Mouse (Mus musculus) layer of hippocampus, postnatal 10 days (tissue): Measurements from ENCODE around the gene Brd3os. TPM values are rescaled to one million over a fixed set of nuclear protein-coding genes. Genes with fewer than 3 reads are reported as not detected.
A peak's percentile ranks its signal among the peaks of the same experiment; 100 is the strongest.

Experiments
- DNase-seq, 2 experiments: peaks; one replicate each; pipeline ENCODE4 v3.0.0; 2021; ENCODE audit warnings: low spot score in 2 of 2
- long read RNA-seq: library from polyadenylated mRNA; stranded (forward); transcript quantifications from one replicate; pipeline ENCODE4 v2.0.0, GENCODE M21; 2023
- total RNA-seq, 2 experiments: library from RNA; stranded (reverse); gene quantifications; 2 replicates each; pipeline ENCODE4 v1.2.3; 2021

The Brd3os gene
- total RNA-seq: 10 to 100 TPM; 25.3 to 26.6 TPM
- long read RNA-seq, transcript Brd3os-202 (1 exons, 1,898 nt): major isoform, 48 of 58 reads
- long read RNA-seq, partial matches to known transcripts: 0 of 58 reads
- long read RNA-seq, other reads (novel, unspliced or antisense): 10 of 58 reads

GRCm38 (mm10) chr2:27441767-27442707 is at the start of gene Brd3os:
Gene Brd3os (plus strand): TSS chr2:27442324.
- DNase-seq: peak; percentile 92 to 95

- DNase-seq: no peak
Observed at GRCm38 (mm10) chr2:27394158-27394832, 47.8 kb upstream of the Brd3os start.

GRCm38 (mm10) chr2:27396656-27397440 is 45.3 kb upstream of the Brd3os start:
- peak; percentile 42 to 49 for DNase-seq

DNA sequence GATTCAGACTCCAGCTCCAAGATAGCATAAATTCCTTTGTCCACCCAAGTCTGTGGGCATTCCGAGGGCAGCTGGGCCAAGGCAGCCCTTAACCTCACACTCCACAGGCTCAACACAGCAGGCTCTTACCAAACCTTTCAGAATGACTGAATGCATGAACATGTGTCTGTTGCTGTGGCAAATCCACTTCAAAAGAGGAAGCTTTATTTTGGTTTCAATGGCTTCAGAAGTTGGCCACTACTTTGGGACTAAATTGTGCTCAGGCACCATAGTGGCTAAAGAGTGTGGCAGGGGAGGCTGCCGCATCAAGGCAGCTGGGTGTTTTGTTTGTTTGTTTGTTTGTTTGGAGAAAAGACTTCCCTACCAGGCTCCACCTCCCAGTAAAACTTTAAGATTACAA is 42.0 kb upstream of the Brd3os start:
- DNase-seq: no peak

- DNase-seq: no peak
Observed at GRCm38 (mm10) chr2:27401544-27401943, 40.6 kb upstream of the Brd3os start.

DNA sequence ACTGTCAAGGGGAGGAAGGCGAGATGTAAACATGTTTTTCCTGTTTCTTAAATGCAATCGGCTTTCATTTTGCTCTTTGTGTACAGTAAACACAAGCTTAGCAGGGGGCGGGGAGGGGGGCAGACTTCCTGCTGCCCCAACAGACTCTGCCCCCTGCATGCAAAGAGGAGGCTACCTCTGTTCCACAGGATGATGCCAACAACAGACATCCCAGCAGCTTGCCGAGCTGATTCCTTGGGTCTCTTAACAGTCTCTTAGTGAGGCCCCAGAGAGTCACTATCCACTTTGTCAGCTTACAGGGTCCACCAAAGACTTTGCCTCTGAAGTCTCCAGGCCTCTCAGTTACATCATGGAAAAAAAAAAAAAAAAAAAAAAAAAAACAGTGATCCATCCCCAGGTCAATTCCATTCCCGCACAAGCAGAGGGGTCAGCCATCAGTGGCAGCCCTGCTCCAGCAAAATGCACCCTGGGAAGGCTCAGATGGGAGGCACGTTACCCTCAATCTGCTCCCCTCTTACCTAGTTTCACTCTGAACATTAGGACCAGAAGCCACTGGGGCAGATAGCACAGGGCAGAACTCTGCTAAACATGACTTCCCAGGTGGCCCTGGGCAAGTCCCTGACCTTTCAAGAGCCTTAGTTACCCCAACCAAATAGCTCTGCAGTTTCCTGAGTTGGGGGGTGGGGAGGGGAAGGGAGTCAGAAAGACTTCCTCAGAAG is 37.6 kb upstream of the Brd3os start:
- DNase-seq: no peak

DNA sequence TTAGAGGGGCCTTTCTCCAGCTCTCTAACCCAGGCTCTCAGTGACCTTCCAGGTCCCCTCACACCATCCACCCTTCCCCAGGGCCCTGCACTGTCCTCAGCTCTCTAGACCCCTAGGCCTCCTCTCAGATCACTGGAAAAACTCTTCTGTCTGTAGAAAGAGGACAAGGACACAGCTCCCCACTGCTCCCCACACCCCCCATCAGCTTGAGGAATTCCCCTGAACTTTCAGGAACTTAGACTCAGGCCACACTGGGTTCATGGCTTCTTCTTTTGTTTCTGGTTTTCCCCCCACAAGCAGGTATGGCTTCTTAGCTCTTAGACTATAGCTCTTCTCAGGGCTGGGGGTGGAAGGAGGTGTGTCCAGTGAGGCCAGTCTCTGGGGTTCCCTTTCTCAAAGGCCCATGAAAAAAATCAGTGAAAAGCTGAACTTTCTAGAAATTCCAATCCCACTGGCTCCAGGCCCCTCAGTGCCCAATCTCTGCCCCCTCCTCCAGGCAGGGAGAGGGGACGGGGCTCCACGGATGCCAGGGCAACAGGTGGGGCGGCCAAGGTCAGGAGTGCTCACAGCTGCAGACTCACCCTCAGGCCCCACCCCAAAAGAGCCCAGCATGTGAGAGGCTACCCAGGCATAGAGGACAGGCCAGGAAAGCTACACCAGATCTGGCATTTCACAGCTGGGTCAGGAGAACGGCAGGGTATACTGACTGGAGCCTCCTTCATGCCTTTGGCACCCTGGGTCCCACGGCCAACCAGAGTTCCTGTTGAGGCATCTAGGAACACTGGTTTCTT is 36.8 kb upstream of the Brd3os start:
- DNase-seq: no peak

GRCm38 (mm10) chr2:27406928-27407327 is 35.2 kb upstream of the Brd3os start:
- DNase-seq: no peak

- DNase-seq: no peak
Observed at GRCm38 (mm10) chr2:27408194-27408593, 33.9 kb upstream of the Brd3os start.

DNA sequence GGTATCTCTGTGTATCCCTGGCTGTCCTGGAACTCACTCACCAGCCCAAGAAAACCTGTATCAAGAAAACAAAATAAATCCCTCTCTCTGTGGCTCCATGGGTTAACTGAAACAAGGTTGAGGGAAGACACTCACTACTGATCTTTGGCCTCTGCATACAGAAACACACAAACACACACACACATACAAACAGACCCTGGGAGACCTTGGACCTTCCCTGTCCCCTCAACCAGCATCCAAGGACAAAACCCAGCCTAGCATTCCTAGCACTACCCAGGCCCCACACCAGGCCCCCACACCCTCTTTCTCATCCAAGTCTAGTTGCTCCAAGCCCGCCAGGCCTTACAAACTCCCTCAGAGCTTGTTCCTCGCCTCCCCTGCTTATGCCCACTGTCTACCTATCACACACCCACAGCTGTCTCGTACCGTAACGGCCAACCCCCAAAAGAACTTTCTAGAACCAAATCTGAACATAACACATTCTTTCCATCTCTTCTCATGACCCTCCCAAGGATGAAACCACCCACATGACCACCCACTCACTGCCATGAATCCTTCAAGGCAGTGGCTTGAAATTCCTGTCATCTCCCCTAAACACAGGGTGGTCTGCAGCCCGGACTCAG is 31.5 kb upstream of the Brd3os start:
- no peak for DNase-seq

GRCm38 (mm10) chr2:27411688-27412174 is 30.4 kb upstream of the Brd3os start:
- no peak for DNase-seq

DNA sequence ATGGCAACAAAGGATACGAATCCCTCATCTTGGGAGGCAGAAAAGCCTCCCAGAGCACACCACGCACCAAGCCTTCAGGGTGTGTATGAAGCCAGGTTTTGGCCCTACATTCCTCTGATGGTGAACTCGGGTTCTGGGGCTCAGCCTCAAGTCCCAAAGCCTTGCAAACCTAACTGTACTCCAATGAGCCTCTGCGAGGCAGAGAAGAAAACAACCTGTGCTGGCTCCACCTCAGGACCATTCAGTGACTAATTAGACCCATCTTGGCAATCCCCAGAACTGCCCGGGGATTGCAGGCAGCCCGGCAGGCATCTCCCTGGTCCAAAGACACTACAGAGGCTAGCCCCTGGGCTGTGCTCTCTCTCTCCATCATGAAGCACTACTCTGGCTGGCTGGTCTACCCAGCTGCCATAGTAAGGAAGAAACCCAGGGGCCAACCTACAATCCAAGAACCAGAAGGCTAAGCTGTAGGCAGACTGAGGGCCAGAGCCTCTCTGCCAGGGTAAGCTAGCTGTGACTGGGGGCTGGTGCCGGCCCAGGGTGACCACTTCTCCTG is 29.8 kb upstream of the Brd3os start:
- no peak for DNase-seq

DNA sequence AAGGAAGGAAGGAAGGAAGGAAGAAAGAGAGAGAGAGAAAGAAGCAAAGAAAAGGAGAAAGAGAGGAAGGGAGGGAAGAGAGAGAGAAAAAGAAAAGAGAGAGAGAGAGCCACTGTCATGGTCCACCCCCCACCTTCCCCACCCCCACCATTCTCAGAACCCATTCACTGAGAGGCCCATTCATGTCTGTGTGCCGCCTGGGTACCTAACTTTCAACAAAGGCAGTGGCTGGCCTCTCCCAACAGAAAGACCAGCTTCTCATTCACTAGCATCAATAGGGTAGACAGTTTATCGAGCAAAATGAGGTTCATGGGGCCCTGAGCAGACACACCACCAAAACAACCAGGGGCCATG is 28.6 kb upstream of the Brd3os start:
- no peak for DNase-seq

DNA sequence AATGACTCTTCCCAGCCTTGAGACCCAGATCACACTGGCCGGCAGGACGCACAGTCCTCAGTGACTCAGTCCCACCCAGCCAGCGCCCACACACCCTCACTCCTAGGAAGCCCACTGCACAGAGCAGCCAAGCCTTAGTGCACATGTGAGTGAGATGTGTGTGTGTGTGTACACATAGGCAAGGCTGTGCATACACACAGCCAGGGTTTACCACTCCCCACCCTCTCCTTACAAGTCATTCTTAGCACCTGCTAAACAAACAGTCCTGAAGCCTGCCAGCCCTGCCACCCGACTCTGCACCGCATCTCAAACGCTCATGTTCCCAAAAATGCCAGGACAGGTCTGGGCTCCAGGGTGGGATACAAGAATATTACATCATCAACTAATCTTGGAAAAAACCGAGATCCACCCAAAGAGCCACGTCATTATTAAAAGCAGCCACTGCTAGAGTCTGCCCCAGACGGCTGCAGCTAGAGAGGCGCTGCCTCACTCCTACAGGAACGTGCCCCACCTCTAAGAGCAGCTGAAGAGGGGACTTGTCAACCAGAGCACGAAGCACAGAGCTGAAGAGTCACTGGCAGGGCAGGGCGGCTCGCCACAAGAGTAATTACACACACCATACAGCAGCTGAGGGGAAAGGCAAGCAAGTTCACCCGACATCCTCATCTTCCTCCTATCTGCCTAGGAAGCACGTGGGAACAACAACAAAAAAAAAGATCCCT is 28.0 kb upstream of the Brd3os start:
- no peak for DNase-seq

GRCm38 (mm10) chr2:27415060-27415783 is 26.9 kb upstream of the Brd3os start:
- no peak for DNase-seq

DNA sequence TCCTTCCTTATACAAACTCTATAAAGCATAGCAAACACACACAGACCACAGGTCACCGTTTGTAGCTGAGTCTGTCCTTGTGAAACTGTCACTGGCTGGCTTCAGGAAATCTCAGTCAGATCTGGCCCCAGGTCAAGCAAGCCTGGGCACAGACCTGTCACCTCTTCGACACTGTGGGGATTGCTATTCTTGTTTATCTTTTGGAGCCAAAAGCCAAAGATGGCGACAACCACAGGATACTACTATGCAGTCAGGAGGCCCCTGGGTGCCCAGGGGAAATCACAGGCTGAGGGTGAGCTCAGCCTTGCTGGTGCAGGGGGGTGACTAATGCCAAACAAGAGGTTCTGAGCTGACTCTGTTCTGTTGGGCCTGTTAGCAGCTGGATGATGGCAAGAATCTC is 25.7 kb upstream of the Brd3os start:
- DNase-seq: no peak

- no peak for DNase-seq
Observed at GRCm38 (mm10) chr2:27417648-27418153, 24.4 kb upstream of the Brd3os start.
